Mouse (Mus musculus) embryonic stem cell, embryonic (primary cell): ENCODE measurements around the gene Tmem19.

ENCODE experiments used
- CTCF ChIA-PET, 4 experiments: fragments of 300-600 bp in 2 of 4; fragments of 350-600 bp in 2 of 4; sonication (Branson Sonifier 250); formaldehyde crosslinking; loops; one replicate each; lab custom pipeline; 2022; ENCODE audit warnings: inconsistent platforms in 2 of 4; lab: Charles Lee
- POLR2A ChIA-PET, 4 experiments: fragments of 300-600 bp in 2 of 4; fragments of 350-600 bp in 2 of 4; sonication (Branson Sonifier 250); formaldehyde crosslinking; loops; one replicate each; lab custom pipeline; 2022; ENCODE audit warnings: antibody characterized with exemption in 4 of 4, inconsistent platforms in 1 of 4; lab: Charles Lee

Gene Tmem19

DNA sequence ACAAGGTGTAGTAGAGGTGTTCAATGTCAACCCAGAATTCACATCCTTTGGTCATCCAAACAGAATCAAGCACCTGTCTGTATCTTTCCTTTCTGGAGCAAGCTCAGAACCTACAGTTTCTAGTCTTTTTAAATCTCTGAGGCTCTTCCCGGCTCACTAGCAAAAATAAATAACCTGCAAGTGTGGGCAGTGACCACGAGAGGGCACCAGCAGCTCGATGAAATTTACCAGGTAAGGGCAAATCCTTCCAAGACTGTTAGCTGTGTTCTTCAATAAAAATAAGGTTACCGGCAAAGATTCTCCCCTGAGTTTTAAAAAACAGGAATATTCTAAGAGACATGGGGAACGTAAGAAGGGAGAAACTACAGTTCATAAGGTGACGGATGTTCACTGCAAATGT lies 39.0 kb downstream of the Tmem19 start:
- ChIA-PET POLR2A (interaction anchor here in 2 of 4 experiments (0.6 to 1.3 kb wide), 8 partner anchors 10 to 650 kb away, joined by 3 to 7 read pairs (median 3); partner anchors contain the start of gene Thap2 (in 1 of the 2)), CTCF (interaction anchor here (0.5 to 1.4 kb wide), 28 partner anchors 10 to 885 kb away, joined by 3 to 13 read pairs (median 4); partner anchors contain the start of genes Tmem19 (in 1 of the 4) and Tph2 (in 1 of the 4))

DNA sequence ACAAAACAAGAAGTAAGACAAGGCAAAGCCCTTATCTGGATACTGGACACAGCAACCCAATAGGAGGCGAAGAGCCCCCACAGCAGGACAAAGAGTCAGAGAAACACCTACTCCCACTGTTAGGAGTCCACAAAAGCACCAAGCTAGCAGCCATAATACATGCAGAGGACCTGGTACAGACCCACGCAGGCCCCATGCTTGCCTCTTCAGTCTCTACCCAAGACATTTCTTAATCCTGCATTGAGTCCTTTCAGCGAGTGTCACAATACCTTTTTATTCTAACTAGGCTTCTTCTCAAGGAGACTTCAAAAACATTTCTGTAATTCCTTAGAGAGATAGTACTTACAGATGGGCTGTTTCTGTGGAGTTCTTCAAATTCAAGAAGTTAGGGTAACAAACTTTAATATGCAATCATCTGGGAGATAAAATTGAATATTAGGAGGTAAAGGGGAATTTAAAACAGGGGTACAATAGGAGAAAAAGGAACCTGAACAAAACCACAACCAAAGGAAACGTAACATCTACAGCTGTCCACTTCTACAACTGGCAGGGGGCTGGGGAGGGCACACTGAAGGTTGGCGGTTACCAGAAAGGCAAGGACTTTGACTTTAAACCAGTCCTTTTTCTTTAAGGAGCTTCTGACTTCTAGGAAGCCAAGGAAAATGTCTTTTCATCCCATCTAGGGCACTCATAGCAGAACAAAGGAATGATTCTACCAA lies 40.8 kb downstream of the Tmem19 start:
- ChIA-PET CTCF (no interaction called here), POLR2A (interaction anchor here in 2 of 4 experiments (1.0 to 1.2 kb wide), 4 partner anchors 12 to 63 kb away, joined by 3 to 4 read pairs (median 4); partner anchors contain the start of genes Thap2 (in 2 of the 2) and Zfc3h1 (in 1 of the 2))

- ChIA-PET POLR2A (interaction anchor here in 1 of 4 experiments (0.7 kb wide), 1 partner anchor 16 kb away, joined by 4 read pairs; no protein-coding TSS in a partner anchor), CTCF (interaction anchor here in 3 of 4 experiments (0.6 to 1.0 kb wide), 8 partner anchors 67 to 816 kb away, joined by 3 to 11 read pairs (median 5); no protein-coding TSS in a partner anchor)
Observed at GRCm38 (mm10) chr10:115318388-115318787, 43.9 kb downstream of the Tmem19 start.

DNA sequence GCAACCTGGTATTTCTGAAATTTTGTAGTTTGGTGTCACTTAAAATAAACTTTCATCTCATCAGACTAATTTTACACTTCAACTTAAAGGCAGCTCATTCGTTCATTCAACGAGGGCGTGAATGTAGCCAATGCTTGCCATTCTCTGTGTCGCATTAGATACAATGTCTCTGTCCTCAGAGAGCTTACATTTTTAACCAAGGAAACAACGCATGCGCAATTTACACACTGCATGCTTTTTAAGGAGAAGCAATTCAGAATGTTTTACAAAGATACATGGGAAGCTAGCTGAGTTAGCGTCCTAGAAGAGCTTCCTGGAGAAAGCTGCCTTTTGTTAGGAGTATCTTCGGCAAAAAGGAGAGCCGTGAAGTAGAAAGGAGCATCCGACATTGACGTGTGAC lies 46.0 kb downstream of the Tmem19 start:
- CTCF ChIA-PET = interaction anchor here in 2 of 4 experiments (0.5 to 1.2 kb wide), 3 partner anchors 11 to 209 kb away, joined by 3 read pairs; no protein-coding TSS in a partner anchor
- POLR2A ChIA-PET = interaction anchor here (0.7 to 2.0 kb wide), 21 partner anchors 9 to 142 kb away, joined by 3 to 15 read pairs (median 4); partner anchors contain the start of genes Tmem19 (in 3 of the 4), Tbc1d15 (in 1 of the 4), Thap2 (in 1 of the 4) and Zfc3h1 (in 1 of the 4)

GRCm38 (mm10) chr10:115315473-115316171 lies 46.7 kb downstream of the Tmem19 start, which contains the start of gene Rab21:
Gene Rab21 (minus strand): TSS chr10:115315594.
- POLR2A ChIA-PET = interaction anchor here (0.6 to 2.0 kb wide), 34 partner anchors 8 to 142 kb away, joined by 3 to 15 read pairs (median 3); partner anchors contain the start of genes Thap2 (in 3 of the 4), Tmem19 (in 3 of the 4), Tbc1d15 (in 2 of the 4) and Zfc3h1 (in 1 of the 4)
- CTCF ChIA-PET = interaction anchor here in 1 of 4 experiments (0.6 kb wide), 1 partner anchor 133 kb away, joined by 3 read pairs; no protein-coding TSS in a partner anchor

- CTCF ChIA-PET = interaction anchor here in 1 of 4 experiments (0.7 kb wide), 1 partner anchor 9 kb away, joined by 3 read pairs; no protein-coding TSS in a partner anchor
Observed at GRCm38 (mm10) chr10:115314582-115315452, 47.5 kb downstream of the Tmem19 start.

GRCm38 (mm10) chr10:115314287-115314581 lies 48.1 kb downstream of the Tmem19 start:
- CTCF ChIA-PET = interaction anchor here in 1 of 4 experiments (0.7 kb wide), 1 partner anchor 8 kb away, joined by 3 read pairs; no protein-coding TSS in a partner anchor
- POLR2A ChIA-PET = interaction anchor here in 2 of 4 experiments (1.0 to 5.6 kb wide), 5 partner anchors 9 to 48 kb away, joined by 3 to 45 read pairs (median 4); partner anchors contain the start of gene Tmem19 (in 1 of the 2)

More at GRCm38 (mm10) chr10:115314582-115315452, 47.5 kb downstream of the Tmem19 start:
- POLR2A ChIA-PET = interaction anchor here (0.8 to 5.6 kb wide), 26 partner anchors 10 to 123 kb away, joined by 3 to 45 read pairs (median 4); partner anchors contain the start of genes Thap2 (in 3 of the 4), Tmem19 (in 3 of the 4), Tbc1d15 (in 1 of the 4) and Zfc3h1 (in 1 of the 4)

DNA sequence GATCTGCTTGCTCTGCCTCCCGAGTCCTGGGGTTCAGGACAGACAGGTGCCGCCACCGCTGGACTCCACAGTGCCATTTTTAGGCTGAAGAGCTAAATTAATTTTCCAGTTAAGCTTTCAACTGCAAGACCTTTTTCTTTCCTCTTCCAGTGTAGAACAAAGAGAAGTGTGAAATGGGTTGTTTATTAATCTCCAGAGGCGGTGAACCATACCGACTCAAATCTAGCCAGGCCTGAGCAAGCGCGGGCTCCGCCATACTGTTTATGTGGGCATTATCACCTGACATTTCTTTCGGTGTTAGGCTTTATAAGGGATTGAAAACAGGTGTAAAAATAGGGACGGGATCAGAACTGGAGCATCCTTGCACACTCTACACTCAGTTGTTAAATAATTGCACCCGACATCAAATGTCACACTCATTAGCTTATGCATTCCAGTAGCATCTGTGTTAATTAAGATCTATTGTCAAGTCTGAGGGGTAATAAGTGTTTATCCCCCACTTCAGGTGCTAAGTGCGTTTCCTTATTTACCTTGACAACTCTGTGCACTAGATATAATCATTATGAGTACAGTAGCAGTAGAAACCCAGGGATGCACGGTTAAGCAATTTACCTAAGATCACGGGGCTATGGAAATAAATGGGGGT lies 48.5 kb downstream of the Tmem19 start:
- POLR2A ChIA-PET = interaction anchor here in 2 of 4 experiments (0.8 to 5.6 kb wide), 10 partner anchors 8 to 138 kb away, joined by 3 to 45 read pairs (median 4); partner anchors contain the start of gene Tmem19 (in 1 of the 2)
- CTCF ChIA-PET = interaction anchor here in 2 of 4 experiments (0.7 to 1.0 kb wide), 3 partner anchors 8 to 163 kb away, joined by 3 to 4 read pairs (median 4); no protein-coding TSS in a partner anchor

GRCm38 (mm10) chr10:115312732-115313131 lies 49.6 kb downstream of the Tmem19 start:
- POLR2A ChIA-PET = interaction anchor here in 3 of 4 experiments (0.7 to 5.6 kb wide), 21 partner anchors 7 to 316 kb away, joined by 3 to 45 read pairs (median 4); partner anchors contain the start of gene Tmem19 (in 1 of the 3)

DNA sequence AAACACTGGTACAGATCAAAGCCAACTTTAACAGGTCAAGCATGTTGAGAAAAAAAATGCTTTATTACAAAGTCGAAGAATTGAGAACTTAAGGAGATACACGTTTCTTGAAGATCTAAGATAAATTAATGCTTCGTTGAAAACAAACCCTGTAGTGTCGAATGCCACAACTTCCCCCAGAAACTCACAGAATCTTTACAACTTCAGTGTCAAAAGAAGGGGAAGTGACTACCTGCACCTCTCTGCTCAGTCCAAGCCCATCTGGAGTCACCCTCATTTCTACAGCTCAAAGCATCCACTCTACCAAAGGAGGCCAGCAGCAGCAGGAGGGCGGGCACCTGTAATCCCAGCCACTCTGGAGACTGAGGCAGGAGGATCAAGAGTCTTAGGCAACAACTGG lies 50.1 kb downstream of the Tmem19 start:
- POLR2A ChIA-PET = interaction anchor here in 3 of 4 experiments (0.6 to 5.6 kb wide), 20 partner anchors 10 to 141 kb away, joined by 3 to 45 read pairs (median 4); partner anchors contain the start of gene Tmem19 (in 1 of the 3)
- CTCF ChIA-PET = interaction anchor here in 1 of 4 experiments (1.7 kb wide), 1 partner anchor 11 kb away, joined by 5 read pairs; no protein-coding TSS in a partner anchor

More at GRCm38 (mm10) chr10:115312732-115313131, 49.6 kb downstream of the Tmem19 start:
- CTCF ChIA-PET = interaction anchor here in 2 of 4 experiments (1.0 to 1.7 kb wide), 2 partner anchors 11 to 71 kb away, joined by 4 to 5 read pairs; no protein-coding TSS in a partner anchor

DNA sequence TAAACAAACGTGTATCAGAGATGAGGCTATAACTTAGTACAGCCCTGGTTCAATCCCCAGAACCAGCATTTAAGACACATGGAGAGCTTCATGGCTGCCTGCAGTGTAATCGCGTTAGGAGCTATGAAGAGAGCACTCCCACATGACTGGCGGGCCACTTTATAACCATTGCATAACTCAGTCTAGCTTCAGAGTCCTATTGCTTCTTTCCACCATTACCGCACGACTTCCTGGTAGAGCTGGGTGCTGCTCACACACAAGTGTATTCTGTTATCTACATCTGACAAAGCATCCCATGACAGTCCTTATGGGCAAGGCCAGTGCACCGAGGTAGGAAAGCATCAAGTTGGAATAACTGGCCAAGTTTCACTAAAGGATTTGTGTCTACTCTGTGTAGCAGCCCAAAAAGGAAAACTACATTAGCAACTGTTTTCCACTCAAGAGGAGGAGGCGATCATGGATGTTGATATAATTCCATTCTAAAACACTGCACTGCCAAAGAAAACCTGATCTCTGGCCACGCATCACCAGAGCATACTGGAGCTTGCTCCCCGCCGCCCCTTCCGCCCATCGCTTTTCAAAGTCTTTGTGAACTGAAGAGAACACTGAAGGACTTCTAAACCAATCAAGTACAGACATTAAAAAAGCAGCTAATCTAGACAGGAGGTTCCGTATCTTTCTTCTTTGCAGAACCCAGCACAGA lies 50.9 kb downstream of the Tmem19 start:
- POLR2A ChIA-PET = interaction anchor here in 2 of 4 experiments (0.6 to 5.6 kb wide), 18 partner anchors 10 to 83 kb away, joined by 3 to 45 read pairs (median 4); partner anchors contain the start of gene Tmem19 (in 1 of the 2)
- CTCF ChIA-PET = interaction anchor here in 1 of 4 experiments (1.7 kb wide), 1 partner anchor 12 kb away, joined by 5 read pairs; no protein-coding TSS in a partner anchor

- ChIA-PET CTCF (interaction anchor here in 1 of 4 experiments (0.6 kb wide), 1 partner anchor 98 kb away, joined by 3 read pairs; no protein-coding TSS in a partner anchor), POLR2A (interaction anchor here in 2 of 4 experiments (0.6 to 5.6 kb wide), 5 partner anchors 7 to 1253 kb away, joined by 3 to 45 read pairs (median 4); no protein-coding TSS in a partner anchor)
Observed at GRCm38 (mm10) chr10:115309191-115309590, 53.1 kb downstream of the Tmem19 start.

- POLR2A ChIA-PET = interaction anchor here in 1 of 4 experiments (1.2 kb wide), 1 partner anchor 9 kb away, joined by 3 read pairs; no protein-coding TSS in a partner anchor
- CTCF ChIA-PET = no interaction called here
Observed at GRCm38 (mm10) chr10:115307331-115307875, 54.9 kb downstream of the Tmem19 start.

- CTCF ChIA-PET = interaction anchor here in 1 of 4 experiments (0.6 kb wide), 1 partner anchor 137 kb away, joined by 3 read pairs; no protein-coding TSS in a partner anchor
- POLR2A ChIA-PET = interaction anchor here in 2 of 4 experiments (0.7 to 5.9 kb wide), 5 partner anchors 13 to 94 kb away, joined by 3 to 45 read pairs (median 3); no protein-coding TSS in a partner anchor
Observed at GRCm38 (mm10) chr10:115298683-115299082, 63.6 kb downstream of the Tmem19 start.
